Mouse (Mus musculus) layer of hippocampus, adult 8-10 months (tissue): ENCODE data around the gene Utp18. TPM values are rescaled to one million over a fixed set of nuclear protein-coding genes. Genes with fewer than 3 reads are reported as not detected.

Experiments used
- DNase-seq, 2 experiments: peaks; one replicate each; pipeline ENCODE4 v3.0.0; 2022; ENCODE audit warnings: low spot score in 2 of 2
- total RNA-seq, 4 experiments: library from RNA; stranded (reverse); gene quantifications; 2 replicates each; pipeline ENCODE4 v1.2.4; 2022

The Utp18 gene
- total RNA-seq, 4 experiments from 2014 or later, result 21.6 to 23.3 (median 22.4) TPM

GRCm38 (mm10) chr11:93829327-93829679 is 56.3 kb downstream of the Utp18 start:
- DNase-seq, result peak; percentile 43 to 51

GRCm38 (mm10) chr11:93828619-93829326 is 56.8 kb downstream of the Utp18 start:
- no peak for DNase-seq

GRCm38 (mm10) chr11:93822261-93822660 is 63.3 kb downstream of the Utp18 start:
- DNase-seq, result no peak

- DNase-seq, result no peak
These were observed 64.0 kb downstream of the Utp18 start for GRCm38 (mm10) chr11:93821533-93821932.

- no peak for DNase-seq
These were observed 67.4 kb downstream of the Utp18 start for GRCm38 (mm10) chr11:93817966-93818738.

- DNase-seq, result no peak
These were observed 72.6 kb downstream of the Utp18 start for GRCm38 (mm10) chr11:93812955-93813354.

GRCm38 (mm10) chr11:93812125-93812868 is 73.3 kb downstream of the Utp18 start:
- DNase-seq, result peak; percentile 67 to 77

Other genes starting within 250 kb of the Utp18 start
- 10 to 100 TPM; 28.4 to 40.9 (median 33.5) TPM for gene Mbtd1, start 86 bp upstream of the Utp18 start, total RNA-seq
- 100 to 1,000 TPM in 2 of 4 experiments, 10 to 100 TPM in 2; 88.3 to 126 (median 105) TPM for gene Nme2, start 70.5 kb upstream of the Utp18 start, total RNA-seq
- 100 to 1,000 TPM in 2 of 4 experiments, 10 to 100 TPM in 2; 86.0 to 119 (median 96.1) TPM for gene Gm20390, start 82.5 kb upstream of the Utp18 start, total RNA-seq
- gene Nme1, start 82.8 kb upstream of the Utp18 start, total RNA-seq, result 100 to 1,000 TPM in 1 of 4 experiments, 10 to 100 TPM in 3; 72.6 to 105 (median 82.2) TPM
- gene Spag9, start 110.3 kb upstream of the Utp18 start, total RNA-seq, result 100 to 1,000 TPM; 205 to 236 (median 220) TPM